Mouse (Mus musculus) liver, embryonic 14.5 days (tissue): ENCODE measurements around the gene Ptch1. TPM values are rescaled to one million over a fixed set of nuclear protein-coding genes. Genes with fewer than 3 reads are reported as not detected.

Source experiments
- ATAC-seq: fragments of 200-750 bp; cut with Nextera tagmentation; 2 replicates; pipeline ENCODE4 v1.8.0; 2017; ENCODE audit warnings: moderate number of reproducible peaks, mild to moderate bottlenecking, moderate library complexity; ENCODE audit not compliant: insufficient read depth
- DNase-seq, 3 experiments: peaks; one replicate each; pipeline ENCODE4 v3.0.0-alpha.2; 2012 to 2013; ENCODE audit warnings: low read depth in 3 of 3, low spot score in 3 of 3
- H3K27ac ChIP-seq: fragments of 300-500 bp; sonication (generic); 2 replicates; pipeline ENCODE4 v1.5.1; 2014; ENCODE audit warnings: moderate library complexity, mild to moderate bottlenecking, control low read depth, inconsistent platforms
- H3K27me3 ChIP-seq: fragments of 300-500 bp; sonication (generic); 2 replicates; pipeline ENCODE4 v1.6.1; 2014; ENCODE audit warnings: mild to moderate bottlenecking, low read length, moderate library complexity; ENCODE audit not compliant: control insufficient read depth, insufficient read depth
- H3K36me3 ChIP-seq: fragments of 300-500 bp; sonication (generic); replicated peaks from 2 replicates; pipeline ENCODE4 v1.6.1; 2014; ENCODE audit warnings: low read depth; ENCODE audit not compliant: control insufficient read depth, insufficient read depth
- H3K4me1 ChIP-seq, 2 experiments: fragments of 200-500 bp in 1 of 2; fragments of 300-500 bp in 1 of 2; sonication (generic) in 1 of 2; replicated peaks; 2 replicates each; pipeline ENCODE4 v1.6.1; 2012 to 2014; ENCODE audit warnings: antibody characterized with exemption in 1 of 2, inconsistent platforms in 1 of 2, low read length in 1 of 2; ENCODE audit not compliant: control insufficient read depth in 2 of 2, insufficient read depth in 2 of 2
- H3K4me2 ChIP-seq: fragments of 300-500 bp; sonication (generic); 2 replicates; pipeline ENCODE4 v1.6.1; 2014; ENCODE audit warnings: low read depth, mild to moderate bottlenecking, control low read depth, moderate library complexity
- H3K4me3 ChIP-seq, 2 experiments: fragments of 200-500 bp in 1 of 2; fragments of 300-500 bp in 1 of 2; sonication (generic) in 1 of 2; 2 replicates each; pipeline ENCODE4 v1.5.1; 2012 to 2014; ENCODE audit warnings: low read depth in 2 of 2, low read length in 2 of 2, mild to moderate bottlenecking in 2 of 2, control low read depth in 1 of 2, inconsistent platforms in 1 of 2, moderate library complexity in 1 of 2; ENCODE audit not compliant: insufficient read depth in 1 of 2
- H3K9ac ChIP-seq: fragments of 300-500 bp; sonication (generic); replicated peaks from 2 replicates; pipeline ENCODE4 v1.6.1; 2014; ENCODE audit warnings: mild to moderate bottlenecking, control low read depth, moderate library complexity
- H3K9me3 ChIP-seq: fragments of 300-500 bp; sonication (generic); 2 replicates; pipeline ENCODE4 v1.6.1; 2016; ENCODE audit warnings: low read length, mixed read lengths; ENCODE audit not compliant: control insufficient read depth
- CTCF ChIP-seq: IDR thresholded peaks from 2 replicates; pipeline ENCODE4 v1.5.1; 2016; ENCODE audit warnings: antibody characterized with exemption, low read depth, control low read depth
- EP300 ChIP-seq: IDR thresholded peaks from 2 replicates; pipeline ENCODE4 v1.6.1; 2016; ENCODE audit warnings: antibody characterized with exemption, low read depth
- whole genome bisulfite sequencing: fragments of 180-500 bp; shearing (Covaris S2); extraction: QIAGEN DNeasy Blood & Tissue Kit; methylation state at CpG from one replicate; pipeline ENCODE4 v1.1.7; 2014; ENCODE audit not compliant: insufficient replicate concordance; 5-methylcytosine and 5-hydroxymethylcytosine counted together
- polyA plus RNA-seq, 2 experiments: library from polyadenylated mRNA; depleted of rRNA in 1 of 2; stranded (reverse) in 1 of 2; unstranded in 1 of 2; fragments of >200 nt; fragmentation: Nextera tagmentation in 1 of 2; extraction: Ambion mirVana in 1 of 2; gene quantifications; 2 replicates each; pipeline versions ENCODE4 v1.2.1 to v1.2.3; 2012 to 2014

The Ptch1 gene
- polyA plus RNA-seq, 2 experiments: 4.2 to 4.3 TPM

DNA sequence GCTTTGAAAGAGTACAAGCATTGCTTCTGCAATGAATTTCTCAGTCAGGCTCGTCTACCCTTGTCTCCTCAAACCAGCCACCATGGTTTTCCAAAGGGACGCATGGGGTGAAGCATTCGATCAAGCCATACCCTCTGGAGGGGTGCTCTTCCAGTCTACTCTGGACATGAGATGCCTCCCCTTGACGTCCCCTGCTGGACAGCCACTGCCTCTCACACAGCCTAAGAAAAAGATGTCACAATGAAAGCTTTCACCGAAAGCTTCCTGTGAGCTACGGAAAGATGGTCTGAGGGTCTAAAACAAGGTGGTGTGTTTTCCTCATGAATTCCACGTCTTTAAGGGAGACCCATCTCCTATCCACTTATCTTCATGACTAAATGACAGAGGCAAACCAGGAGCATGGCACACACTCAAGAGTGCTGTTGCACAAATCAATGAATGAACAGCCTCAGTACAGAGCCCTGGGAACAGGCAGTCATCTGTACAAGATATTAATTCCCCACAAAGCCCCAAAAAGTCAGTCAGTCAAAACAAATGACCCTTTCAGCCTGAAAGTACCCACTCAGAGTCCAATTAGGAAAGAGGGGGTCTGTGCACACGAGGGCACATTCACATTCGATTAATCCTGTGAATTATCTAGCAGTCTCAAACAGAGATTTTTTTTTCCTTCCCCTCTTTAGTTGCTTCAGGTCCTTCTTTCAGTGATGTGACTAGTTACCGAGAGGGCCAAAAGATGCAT lies 21.7 kb downstream of the Ptch1 start:
- H3K27me3 ChIP-seq: no peaks in the 10 kb centered on the region
- H3K4me3 ChIP-seq: no peak overlapping the region
- peaks cover 0 to 15% of the 10 kb centered on the region in 2 experiments; a peak in 2 of 4 replicates for H3K4me1 ChIP-seq
- TF ChIP-seq CTCF (no peak), EP300 (no peak)
- H3K9me3 ChIP-seq: no peaks in the 10 kb centered on the region
- no peak overlapping the region for H3K27ac ChIP-seq
- DNase-seq (no peak), ATAC-seq (no peak)
- no peak overlapping the region for H3K4me2 ChIP-seq
- H3K36me3 ChIP-seq: peaks cover 6% of the 10 kb centered on the region
- 83% methylated on average over 10 of the region's 10 CpGs for WGBS
- H3K9ac ChIP-seq: no peak overlapping the region

DNA sequence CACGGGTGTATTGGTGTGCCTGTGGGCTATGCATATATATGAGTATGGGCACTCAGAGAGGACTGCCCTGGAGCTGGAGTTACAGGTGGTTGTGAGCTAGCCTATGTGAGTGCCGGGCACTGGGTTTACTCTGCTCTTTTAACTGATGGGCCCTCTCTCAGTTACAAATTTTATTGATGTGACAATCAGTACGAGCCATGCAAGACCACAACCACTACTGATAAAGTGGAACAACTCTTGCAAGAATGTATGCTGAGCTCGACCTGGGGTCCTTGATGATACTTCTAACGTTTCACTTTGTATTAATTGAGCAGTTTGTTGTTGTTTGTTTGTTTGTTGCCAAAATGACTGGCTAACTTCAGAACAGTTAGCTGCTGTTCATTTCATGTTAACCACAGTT lies 23.0 kb downstream of the Ptch1 start:
- Histone ChIP-seq H3K27me3 (no peaks in the 10 kb centered on the region), H3K27ac (no peak overlapping the region), H3K9ac (no peak overlapping the region), H3K36me3 (peaks cover 6% of the 10 kb centered on the region), H3K4me3 (no peak overlapping the region), H3K9me3 (no peaks in the 10 kb centered on the region), H3K4me2 (no peak overlapping the region), H3K4me1 (peaks cover 0 to 8% of the 10 kb centered on the region in 2 experiments; a peak in 2 of 4 replicates)
- TF ChIP-seq CTCF (no peak), EP300 (no peak)
- WGBS: 29% methylated on average over 5 of the region's 5 CpGs
- DNase-seq (no peak), ATAC-seq (no peak)

DNA sequence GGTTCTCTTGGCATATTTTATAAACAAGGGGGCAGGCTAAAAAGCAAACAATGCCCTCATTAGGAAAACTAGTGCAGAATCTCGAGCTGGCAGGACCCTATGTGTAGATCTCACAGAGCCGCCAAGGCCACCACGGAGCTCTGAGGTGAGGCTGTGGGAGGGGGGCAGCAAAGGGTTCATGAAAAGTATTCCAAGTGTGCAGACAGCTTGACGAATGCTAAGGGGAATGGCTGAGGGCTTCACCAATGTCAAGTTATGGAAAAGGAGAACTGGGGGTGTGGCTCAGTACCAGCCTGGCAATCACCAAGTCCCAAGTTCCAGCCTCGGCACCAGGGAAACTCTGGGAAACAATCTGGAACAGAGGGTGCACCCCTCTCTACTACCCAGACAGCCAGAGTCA lies 24.2 kb downstream of the Ptch1 start:
- ATAC-seq (no peak), DNase-seq (no peak)
- WGBS: 59% methylated on average over 5 of the region's 5 CpGs
- peaks cover 8% of the 10 kb centered on the region for H3K36me3 ChIP-seq
- no peak overlapping the region for H3K4me3 ChIP-seq
- H3K4me1 ChIP-seq: peaks cover 0 to 3% of the 10 kb centered on the region in 2 experiments; a peak in 2 of 4 replicates
- H3K27me3 ChIP-seq: no peaks in the 10 kb centered on the region
- TF ChIP-seq CTCF (no peak), EP300 (no peak)
- H3K27ac ChIP-seq: no peak overlapping the region
- no peaks in the 10 kb centered on the region for H3K9me3 ChIP-seq
- no peak overlapping the region for H3K9ac ChIP-seq
- H3K4me2 ChIP-seq: no peak overlapping the region

DNA sequence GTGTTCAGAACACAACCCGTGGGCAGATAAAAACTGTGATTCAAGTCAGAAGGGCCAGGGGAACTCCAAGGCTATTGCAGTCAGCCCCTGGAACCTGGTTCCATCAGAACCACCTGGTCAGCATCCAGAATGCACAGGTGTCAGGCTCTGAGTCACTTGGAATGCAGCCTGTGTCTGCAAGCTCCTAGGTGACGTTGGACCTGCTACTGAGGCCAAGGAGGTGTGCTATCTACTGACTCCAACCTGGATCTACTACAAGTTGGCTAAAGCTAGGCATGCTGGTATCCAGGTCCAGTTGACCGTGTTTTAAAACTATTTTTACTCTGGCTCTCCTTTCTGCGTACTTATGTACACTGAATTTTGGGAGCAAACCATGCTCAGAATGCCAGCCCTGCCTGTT lies 24.8 kb downstream of the Ptch1 start:
- H3K9ac ChIP-seq: no peak overlapping the region
- no peak for ATAC-seq
- no peak for DNase-seq
- no peaks in the 10 kb centered on the region for H3K27me3 ChIP-seq
- no peak overlapping the region for H3K4me2 ChIP-seq
- H3K4me1 ChIP-seq: no peaks in the 10 kb centered on the region; a peak in 1 of 4 replicates
- no peak overlapping the region for H3K4me3 ChIP-seq
- no peak for TF ChIP-seq CTCF
- no peak for TF ChIP-seq EP300
- no peak overlapping the region for H3K27ac ChIP-seq
- no peaks in the 10 kb centered on the region for H3K9me3 ChIP-seq
- WGBS: 69% methylated on average over 4 of the region's 4 CpGs
- H3K36me3 ChIP-seq: peaks cover 13% of the 10 kb centered on the region

DNA sequence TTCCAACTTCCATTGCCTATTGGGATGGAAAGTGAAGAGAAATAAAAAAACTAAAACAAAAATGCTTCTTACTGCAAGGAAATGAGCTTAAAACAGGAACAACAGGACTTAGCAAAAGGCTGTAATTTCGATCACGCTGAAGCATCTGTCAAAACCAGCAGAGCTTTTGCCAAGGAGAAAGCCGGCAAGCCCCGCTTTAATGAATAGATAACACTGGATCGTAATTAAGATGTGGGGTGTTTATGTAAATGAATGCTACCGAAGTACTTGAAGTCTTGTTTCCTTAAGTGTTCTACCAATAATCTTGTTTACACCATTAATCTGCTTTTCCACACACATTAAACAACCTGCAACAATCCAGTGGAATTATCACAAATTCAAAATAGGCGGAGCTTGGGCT lies 28.1 kb downstream of the Ptch1 start:
- Histone ChIP-seq H3K4me1 (no peaks in the 10 kb centered on the region; a peak in 1 of 4 replicates), H3K9me3 (no peaks in the 10 kb centered on the region), H3K4me3 (no peak overlapping the region), H3K4me2 (no peak overlapping the region), H3K27ac (no peak overlapping the region), H3K36me3 (peaks cover 45% of the 10 kb centered on the region), H3K27me3 (no peaks in the 10 kb centered on the region), H3K9ac (no peak overlapping the region)
- no peak for ATAC-seq
- DNase-seq: no peak
- 82% methylated on average over 7 of the region's 7 CpGs for WGBS
- TF ChIP-seq EP300 (no peak), CTCF (no peak)
